Mouse (Mus musculus) hindbrain, embryonic 15.5 days (tissue): ENCODE measurements around the gene Plek2. TPM values are rescaled to one million over a fixed set of nuclear protein-coding genes. Genes with fewer than 3 reads are reported as not detected.

Experiments used
- ATAC-seq: fragments of 200-750 bp; cut with Nextera tagmentation; 2 replicates; pipeline ENCODE4 v1.8.0; 2017; ENCODE audit warnings: low read depth, moderate number of reproducible peaks, moderate TSS enrichment; ENCODE audit not compliant: low FRiP score
- H3K27ac ChIP-seq: fragments of 300-500 bp; sonication (generic); replicated peaks from 2 replicates; pipeline ENCODE4 v1.5.1; 2015; ENCODE audit warnings: mild to moderate bottlenecking, inconsistent platforms
- H3K27me3 ChIP-seq: fragments of 300-500 bp; sonication (generic); 2 replicates; pipeline ENCODE4 v1.6.1; 2015; ENCODE audit warnings: control low read depth, inconsistent platforms
- H3K36me3 ChIP-seq: fragments of 300-500 bp; sonication (generic); 2 replicates; pipeline ENCODE4 v1.6.1; 2015; ENCODE audit warnings: control low read depth, inconsistent platforms
- H3K4me1 ChIP-seq: fragments of 300-500 bp; sonication (generic); replicated peaks from 2 replicates; pipeline ENCODE4 v1.6.1; 2015; ENCODE audit warnings: control low read depth, inconsistent platforms
- H3K4me2 ChIP-seq: fragments of 300-500 bp; sonication (generic); 2 replicates; pipeline ENCODE4 v1.6.1; 2015; ENCODE audit warnings: moderate library complexity, mild to moderate bottlenecking, inconsistent platforms
- H3K4me3 ChIP-seq: fragments of 300-500 bp; sonication (generic); 2 replicates; pipeline ENCODE4 v1.5.1; 2015; ENCODE audit warnings: mild to moderate bottlenecking, inconsistent platforms
- H3K9ac ChIP-seq: fragments of 300-500 bp; sonication (generic); 2 replicates; pipeline ENCODE4 v1.6.1; 2015; ENCODE audit warnings: inconsistent platforms
- H3K9me3 ChIP-seq: fragments of 300-500 bp; sonication (generic); 2 replicates; pipeline ENCODE4 v1.6.1; 2016; ENCODE audit warnings: control low read depth, inconsistent platforms
- WGBS: fragments of 180-500 bp; shearing (Covaris S2); methylation state at CpG from one replicate; pipeline ENCODE4 v1.1.7; 2015; 5-methylcytosine and 5-hydroxymethylcytosine counted together
- polyA plus RNA-seq: library from polyadenylated mRNA; unstranded; fragments of >200 nt; fragmentation: Nextera tagmentation; extraction: Ambion mirVana; gene quantifications from 2 replicates; pipeline ENCODE4 v1.2.1, GENCODE M21; 2015

Gene Plek2
- polyA plus RNA-seq, result 1.7 and 1.8 TPM in 2 replicates

DNA sequence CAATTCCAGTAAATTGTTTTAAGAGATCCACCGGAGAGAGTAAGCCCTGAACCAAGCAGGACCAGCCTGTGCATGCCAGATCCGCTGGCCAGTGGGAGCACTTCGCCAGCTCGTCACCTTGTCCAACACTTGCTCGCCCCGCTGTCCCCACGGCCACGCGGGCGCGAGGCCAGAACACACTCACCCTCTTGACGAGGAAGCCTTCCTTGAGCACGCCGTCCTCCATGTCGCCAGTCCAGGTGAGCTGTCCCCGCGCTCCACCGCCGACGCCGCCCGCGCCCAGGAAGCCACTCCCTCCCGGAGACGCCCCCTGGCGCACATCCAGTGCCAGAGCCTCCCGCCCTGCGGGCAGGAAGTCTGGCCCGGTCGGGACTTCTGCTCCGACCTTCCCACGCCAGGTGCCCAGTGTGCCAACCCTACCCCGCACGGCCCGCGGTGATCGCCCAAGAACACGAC lies at the start of gene Plek2:
Plek2 (minus strand) TSS at position 258 of the 456 bp plus-strand sequence.
- H3K9me3 ChIP-seq, result no peaks in the 10 kb centered on the region
- H3K9ac ChIP-seq, result peak within 1 kb of the TSS; percentile 35; the same call in 1 of the 2 replicates
- peaks cover 42% of the 10 kb centered on the region for H3K27me3 ChIP-seq
- no peaks in the 10 kb centered on the region for H3K36me3 ChIP-seq
- ATAC-seq, result peak; percentile 10; the same call in 1 of the 2 replicates
- H3K4me3 ChIP-seq, result peak within 1 kb of the TSS; percentile 44
- H3K4me1 ChIP-seq, result peaks cover 17% of the 10 kb centered on the region
- H3K27ac ChIP-seq, result no peak within 1 kb of the TSS
- H3K4me2 ChIP-seq, result peak within 1 kb of the TSS; percentile 90
- 1% methylated on average over 38 of the region's 38 CpGs for WGBS

GRCm38 (mm10) chr12:78956405-78956804 lies 49.6 kb upstream of the Plek2 start:
- H3K4me1 ChIP-seq, result no peaks in the 10 kb centered on the region
- H3K27ac ChIP-seq, result no peak overlapping the region
- no peak for ATAC-seq
- peaks cover 13% of the 10 kb centered on the region; the same call in 1 of the 2 replicates for H3K36me3 ChIP-seq
- H3K4me3 ChIP-seq, result no peak overlapping the region
- no peak overlapping the region for H3K9ac ChIP-seq
- H3K9me3 ChIP-seq, result peaks cover 10% of the 10 kb centered on the region; the same call in 1 of the 2 replicates
- H3K27me3 ChIP-seq, result no peaks in the 10 kb centered on the region
- WGBS, result 90% methylated on average over 4 of the region's 4 CpGs
- no peak overlapping the region for H3K4me2 ChIP-seq

- Histone ChIP-seq H3K27me3 (no peaks in the 10 kb centered on the region), H3K4me3 (no peak overlapping the region), H3K36me3 (0 out of 2 replicates have a peak, but pooled peaks cover 3% of the 10 kb centered on the region), H3K4me2 (no peak overlapping the region), H3K27ac (no peak overlapping the region), H3K9me3 (peaks cover 10% of the 10 kb centered on the region; the same call in 1 of the 2 replicates), H3K9ac (no peak overlapping the region), H3K4me1 (no peaks in the 10 kb centered on the region)
- 62% methylated on average over 3 of the region's 3 CpGs for WGBS
- no peak for ATAC-seq
Observed at GRCm38 (mm10) chr12:78952484-78952883, 45.7 kb upstream of the Plek2 start.

- Histone ChIP-seq H3K27ac (no peak overlapping the region), H3K9me3 (peaks cover 10% of the 10 kb centered on the region; the same call in 1 of the 2 replicates), H3K4me1 (no peaks in the 10 kb centered on the region), H3K9ac (no peak overlapping the region), H3K4me2 (no peak overlapping the region), H3K4me3 (no peak overlapping the region), H3K27me3 (no peaks in the 10 kb centered on the region), H3K36me3 (0 out of 2 replicates have a peak, but pooled peaks cover 3% of the 10 kb centered on the region)
- whole genome bisulfite sequencing, result 72% methylated on average over 11 of the region's 11 CpGs
- ATAC-seq, result no peak
Observed at GRCm38 (mm10) chr12:78952053-78952452, 45.3 kb upstream of the Plek2 start.

GRCm38 (mm10) chr12:78947661-78948060 lies 40.9 kb upstream of the Plek2 start:
- no peak for ATAC-seq
- no peaks in the 10 kb centered on the region for H3K36me3 ChIP-seq
- no peaks in the 10 kb centered on the region for H3K9me3 ChIP-seq
- H3K4me3 ChIP-seq, result no peak overlapping the region
- H3K27me3 ChIP-seq, result no peaks in the 10 kb centered on the region
- H3K27ac ChIP-seq, result no peak overlapping the region
- H3K4me1 ChIP-seq, result no peaks in the 10 kb centered on the region
- H3K9ac ChIP-seq, result no peak overlapping the region
- no peak overlapping the region for H3K4me2 ChIP-seq
- 70% methylated on average over 5 of the region's 5 CpGs for WGBS

DNA sequence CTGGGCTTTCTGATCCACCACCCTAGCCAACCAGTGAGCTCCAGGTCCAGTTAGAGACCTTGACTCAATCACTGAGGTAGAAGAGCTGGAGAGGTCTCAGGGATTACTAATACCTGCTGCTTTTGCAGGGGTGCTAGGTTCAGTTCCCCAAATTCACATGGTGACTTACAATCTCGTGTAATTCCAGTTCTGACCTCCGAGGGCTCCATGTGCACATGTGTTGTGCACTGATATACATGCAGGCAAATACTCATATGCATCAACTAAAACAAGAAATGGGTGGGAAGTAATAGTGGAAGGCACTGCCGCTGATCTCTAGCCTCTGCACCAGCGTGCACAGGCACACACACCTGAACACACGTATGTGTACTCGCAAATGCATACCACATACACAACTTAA lies 40.4 kb upstream of the Plek2 start:
- no peaks in the 10 kb centered on the region for H3K27me3 ChIP-seq
- H3K4me2 ChIP-seq, result no peak overlapping the region
- no peak for ATAC-seq
- no peak overlapping the region for H3K27ac ChIP-seq
- WGBS, result 87% methylated on average over 6 of the region's 6 CpGs
- H3K9me3 ChIP-seq, result no peaks in the 10 kb centered on the region
- no peaks in the 10 kb centered on the region for H3K4me1 ChIP-seq
- no peak overlapping the region for H3K9ac ChIP-seq
- H3K4me3 ChIP-seq, result no peak overlapping the region
- no peaks in the 10 kb centered on the region for H3K36me3 ChIP-seq

DNA sequence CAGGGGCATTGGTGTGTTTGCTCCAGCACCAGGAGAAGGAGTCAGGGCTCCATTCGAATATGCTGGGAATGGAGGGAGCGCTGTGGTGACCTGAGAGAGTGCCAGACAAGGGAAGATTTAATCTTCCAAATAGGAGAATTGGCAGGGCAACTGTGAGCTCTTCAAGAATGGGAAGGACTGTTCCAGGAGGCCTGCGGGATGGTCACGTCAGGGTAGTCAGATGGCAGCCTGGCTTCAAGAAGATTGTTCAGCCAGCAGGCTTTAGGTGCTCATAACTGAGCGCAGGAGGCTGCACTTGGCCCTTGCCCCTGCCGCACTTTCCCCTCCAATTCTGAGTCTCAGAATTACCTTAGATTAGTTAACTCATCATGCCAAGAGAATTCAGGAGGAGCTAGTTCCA lies 36.2 kb upstream of the Plek2 start:
- H3K9ac ChIP-seq, result no peak overlapping the region
- H3K9me3 ChIP-seq, result no peaks in the 10 kb centered on the region
- H3K27ac ChIP-seq, result no peak overlapping the region
- no peaks in the 10 kb centered on the region for H3K27me3 ChIP-seq
- H3K36me3 ChIP-seq, result no peaks in the 10 kb centered on the region
- WGBS, result 92% methylated on average over 6 of the region's 6 CpGs
- H3K4me1 ChIP-seq, result no peaks in the 10 kb centered on the region
- ATAC-seq, result no peak
- H3K4me2 ChIP-seq, result no peak overlapping the region
- H3K4me3 ChIP-seq, result no peak overlapping the region

GRCm38 (mm10) chr12:78940081-78940480 lies 33.3 kb upstream of the Plek2 start:
- Histone ChIP-seq H3K9me3 (no peaks in the 10 kb centered on the region), H3K9ac (no peak overlapping the region), H3K4me3 (no peak overlapping the region), H3K36me3 (no peaks in the 10 kb centered on the region), H3K27ac (no peak overlapping the region), H3K4me1 (no peaks in the 10 kb centered on the region), H3K27me3 (no peaks in the 10 kb centered on the region), H3K4me2 (no peak overlapping the region)
- no peak for ATAC-seq
- WGBS, result 90% methylated on average over 5 of the region's 5 CpGs

DNA sequence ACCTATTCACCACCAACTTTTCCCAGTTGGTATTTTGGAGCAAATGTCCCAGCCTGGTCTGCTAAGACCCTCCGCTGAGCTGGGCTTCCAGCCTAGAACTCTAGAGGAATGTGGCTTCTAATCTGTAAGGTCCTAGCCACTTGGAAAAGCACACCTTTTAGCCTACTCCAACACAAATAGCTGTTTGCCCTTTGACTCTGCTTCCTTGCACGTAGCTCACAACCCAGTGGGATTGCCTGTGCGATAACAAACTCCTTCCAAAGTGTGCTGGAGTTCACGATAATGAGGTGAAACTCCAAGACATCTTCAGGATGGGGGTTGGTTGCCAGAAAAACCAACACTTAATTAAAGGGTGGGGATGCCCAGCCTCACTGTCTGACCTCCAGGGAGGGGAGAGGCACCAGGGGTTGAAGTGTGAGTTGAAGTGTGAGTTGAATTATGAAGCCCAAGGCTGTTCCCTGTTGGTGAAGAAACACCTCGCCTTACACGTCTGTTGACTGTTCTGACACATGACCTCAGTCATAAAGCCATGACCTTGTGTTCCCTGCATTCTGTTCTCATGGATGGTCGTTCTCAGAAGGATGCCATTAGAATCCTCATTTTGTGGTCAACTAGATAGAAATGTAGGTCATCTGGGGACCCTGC lies 32.8 kb upstream of the Plek2 start:
- Histone ChIP-seq H3K4me2 (no peak overlapping the region), H3K27ac (no peak overlapping the region), H3K36me3 (no peaks in the 10 kb centered on the region), H3K9ac (no peak overlapping the region), H3K27me3 (no peaks in the 10 kb centered on the region), H3K4me3 (no peak overlapping the region), H3K9me3 (no peaks in the 10 kb centered on the region), H3K4me1 (no peaks in the 10 kb centered on the region)
- WGBS, result 86% methylated on average over 7 of the region's 7 CpGs
- ATAC-seq, result no peak

DNA sequence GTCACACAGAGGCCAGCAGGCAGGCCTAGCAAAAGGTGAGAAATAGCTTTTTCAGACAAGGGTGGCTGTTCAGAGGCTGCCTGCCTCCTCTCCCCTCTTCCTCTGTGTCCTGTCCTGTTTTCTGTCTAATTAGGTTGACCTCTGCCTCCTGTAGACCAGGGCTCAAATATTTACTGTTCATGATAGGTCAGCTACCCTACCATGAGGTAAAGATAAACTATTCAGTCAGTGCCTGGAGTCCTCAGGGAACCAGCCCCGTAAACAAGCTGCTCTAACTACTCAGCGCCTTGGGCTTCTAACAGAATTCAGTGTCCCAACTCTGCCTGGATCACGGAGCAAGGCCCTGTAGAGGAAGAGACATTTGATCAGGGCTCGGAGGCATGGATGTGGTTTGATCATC lies 29.7 kb upstream of the Plek2 start:
- no peak overlapping the region for H3K9ac ChIP-seq
- H3K27me3 ChIP-seq, result no peaks in the 10 kb centered on the region
- no peak overlapping the region for H3K4me2 ChIP-seq
- no peaks in the 10 kb centered on the region for H3K36me3 ChIP-seq
- ATAC-seq, result no peak
- no peak overlapping the region for H3K4me3 ChIP-seq
- H3K4me1 ChIP-seq, result no peaks in the 10 kb centered on the region
- 63% methylated on average over 4 of the region's 4 CpGs for WGBS
- no peak overlapping the region for H3K27ac ChIP-seq
- no peaks in the 10 kb centered on the region for H3K9me3 ChIP-seq

GRCm38 (mm10) chr12:78929900-78930299 lies 23.1 kb upstream of the Plek2 start:
- H3K4me3 ChIP-seq, result no peak overlapping the region
- no peaks in the 10 kb centered on the region for H3K9me3 ChIP-seq
- H3K9ac ChIP-seq, result no peak overlapping the region
- no peak overlapping the region for H3K4me2 ChIP-seq
- no peaks in the 10 kb centered on the region for H3K36me3 ChIP-seq
- ATAC-seq, result no peak
- 75% methylated on average over 1 of the region's 1 CpGs for WGBS
- no peaks in the 10 kb centered on the region for H3K4me1 ChIP-seq
- H3K27ac ChIP-seq, result no peak overlapping the region
- H3K27me3 ChIP-seq, result no peaks in the 10 kb centered on the region

GRCm38 (mm10) chr12:78927287-78927686 lies 20.5 kb upstream of the Plek2 start:
- H3K27me3 ChIP-seq, result no peaks in the 10 kb centered on the region
- no peak overlapping the region for H3K4me3 ChIP-seq
- no peak overlapping the region for H3K27ac ChIP-seq
- H3K4me1 ChIP-seq, result no peaks in the 10 kb centered on the region
- 64% methylated on average over 5 of the region's 5 CpGs for WGBS
- H3K4me2 ChIP-seq, result no peak overlapping the region
- no peaks in the 10 kb centered on the region for H3K9me3 ChIP-seq
- no peak for ATAC-seq
- no peak overlapping the region for H3K9ac ChIP-seq
- no peaks in the 10 kb centered on the region for H3K36me3 ChIP-seq
